Mouse (Mus musculus): ENCODE results near the gene Rmnd5a.

Rmnd5a gene

DNA sequence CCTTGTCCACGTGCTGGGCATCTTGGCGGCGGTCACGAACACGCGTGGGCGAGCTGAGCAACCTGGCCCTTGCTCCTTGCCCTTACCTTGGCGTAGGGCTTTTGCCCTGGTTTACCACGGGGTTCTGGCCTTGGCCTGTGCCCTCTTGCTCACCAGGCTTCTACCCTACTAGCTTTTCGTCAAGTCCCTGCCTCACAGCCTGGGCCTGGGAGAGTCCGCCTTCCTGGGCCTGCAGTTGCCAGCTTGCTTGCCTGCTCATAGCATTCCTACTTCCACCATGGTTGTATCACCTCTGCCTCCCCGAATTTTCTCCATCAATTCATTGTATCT is 779 bp upstream of the Rmnd5a start:
- no peak for DNase-seq (ENCODE audit: low spot score)

- DNase-seq (ENCODE audit: low spot score): no peak
These were observed 283 bp downstream of the Rmnd5a start for GRCm38 (mm10) chr6:71440217-71440491.

GRCm38 (mm10) chr6:71439506-71440216 is 776 bp downstream of the Rmnd5a start:
- peak; percentile 47 for DNase-seq (ENCODE audit: low spot score)

DNA sequence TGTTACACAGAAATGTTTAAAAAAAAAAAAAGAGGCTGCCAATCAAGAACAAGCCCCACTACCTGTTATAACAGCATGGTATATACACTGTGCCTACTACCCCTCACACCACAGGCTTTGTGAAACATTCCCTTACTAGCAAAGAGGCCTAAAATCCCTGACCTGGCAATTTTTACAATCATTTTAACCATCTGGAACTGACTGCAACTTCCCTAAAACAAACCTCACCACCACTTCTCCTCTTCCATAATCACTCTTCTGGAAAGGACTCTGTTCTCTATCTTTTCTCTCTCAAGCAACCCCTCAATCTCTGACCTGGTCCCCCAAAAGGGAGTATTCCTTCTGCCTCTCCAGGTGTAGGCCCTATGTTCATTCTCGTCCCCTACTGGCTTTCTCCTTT is 2.4 kb downstream of the Rmnd5a start:
- DNase-seq (ENCODE audit: low spot score): no peak

DNA sequence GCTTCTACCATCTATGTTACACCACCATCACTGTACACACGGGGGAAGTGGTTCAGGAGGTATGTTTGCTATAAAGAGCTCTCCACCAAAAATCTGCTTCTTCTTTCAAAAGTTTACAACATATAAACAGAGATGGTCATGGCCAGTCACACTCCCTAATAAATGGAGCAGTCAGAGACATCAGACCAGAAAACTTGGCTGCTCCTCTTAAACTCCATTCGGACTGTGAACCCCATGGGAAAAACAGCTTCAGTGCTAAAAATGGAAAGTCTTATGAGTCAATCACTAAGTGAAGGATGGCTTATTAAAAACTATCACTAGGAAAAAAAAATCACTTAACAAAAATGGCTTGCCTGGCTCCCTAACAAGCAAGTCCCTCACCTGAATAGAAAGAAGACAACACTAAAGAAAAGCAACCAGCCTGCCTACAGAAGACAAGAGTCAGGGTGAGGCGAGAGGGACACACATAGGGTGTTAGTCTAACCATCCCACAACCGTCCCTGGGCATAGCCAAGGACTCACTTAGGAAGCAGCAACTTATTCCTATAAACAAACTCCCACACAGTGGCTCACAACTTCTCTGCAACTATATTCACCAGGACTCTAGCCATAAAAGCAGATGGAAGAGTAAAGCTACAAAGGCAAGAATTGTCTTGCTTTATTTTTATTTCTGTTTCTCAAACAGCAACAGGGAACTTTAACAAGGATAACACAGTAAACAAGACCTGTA is 12.3 kb downstream of the Rmnd5a start:
- DNase-seq (ENCODE audit: low spot score): no peak

DNA sequence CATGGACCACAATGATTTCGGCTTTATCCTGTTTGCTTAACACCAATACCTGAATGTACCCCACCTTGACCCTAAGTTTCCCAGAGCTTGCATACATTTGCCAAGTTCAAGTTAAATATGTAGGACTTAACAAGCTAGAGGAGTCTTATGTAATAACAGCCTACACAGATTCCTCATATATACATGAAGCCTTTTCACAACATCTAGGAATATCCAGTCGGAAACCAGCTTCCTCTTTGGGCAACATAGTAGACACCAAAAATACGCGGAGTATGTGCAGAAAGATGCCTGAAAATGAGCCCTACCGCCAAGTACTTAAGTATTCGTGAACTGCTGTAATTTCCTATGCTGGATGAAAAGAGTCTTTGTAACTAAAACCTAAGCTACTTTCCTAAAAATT is 14.8 kb downstream of the Rmnd5a start:
- no peak for DNase-seq (ENCODE audit: low spot score)

- no peak for DNase-seq (ENCODE audit: low spot score)
These were observed 17.3 kb downstream of the Rmnd5a start for GRCm38 (mm10) chr6:71423116-71423515.

DNA sequence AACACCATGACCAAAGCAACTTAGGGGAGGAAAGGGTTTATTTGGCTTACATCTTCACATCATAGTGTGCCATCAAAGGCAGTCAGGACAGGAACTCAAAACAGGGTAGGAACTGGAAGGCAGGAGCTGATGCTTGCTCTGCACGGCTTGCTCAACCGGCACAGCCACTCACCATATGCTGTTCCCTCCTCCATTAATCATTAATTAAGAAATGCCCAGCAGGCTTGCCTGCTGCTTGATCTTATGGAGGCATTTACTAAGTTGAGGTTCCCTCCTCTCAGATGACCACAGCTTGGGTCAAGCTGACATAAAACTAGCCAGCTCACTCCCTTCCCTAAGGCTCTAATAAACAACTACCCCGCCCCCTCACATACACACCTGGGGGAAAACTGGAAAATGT is 18.3 kb downstream of the Rmnd5a start:
- DNase-seq (ENCODE audit: low spot score): no peak

GRCm38 (mm10) chr6:71420848-71421247 is 19.6 kb downstream of the Rmnd5a start:
- DNase-seq (ENCODE audit: low spot score): no peak

- DNase-seq (ENCODE audit: low spot score): peak; percentile 86
These were observed 21.6 kb downstream of the Rmnd5a start for GRCm38 (mm10) chr6:71418874-71419273.

- DNase-seq (ENCODE audit: low spot score): no peak
These were observed 25.0 kb downstream of the Rmnd5a start for GRCm38 (mm10) chr6:71415446-71415845.

GRCm38 (mm10) chr6:71414624-71415023 is 25.8 kb downstream of the Rmnd5a start:
- no peak for DNase-seq (ENCODE audit: low spot score)

- peak; percentile 54 for DNase-seq (ENCODE audit: low spot score)
These were observed 41.4 kb downstream of the Rmnd5a start for GRCm38 (mm10) chr6:71398829-71399609.

GRCm38 (mm10) chr6:71396761-71397160 is 43.7 kb downstream of the Rmnd5a start:
- DNase-seq (ENCODE audit: low spot score): no peak

DNA sequence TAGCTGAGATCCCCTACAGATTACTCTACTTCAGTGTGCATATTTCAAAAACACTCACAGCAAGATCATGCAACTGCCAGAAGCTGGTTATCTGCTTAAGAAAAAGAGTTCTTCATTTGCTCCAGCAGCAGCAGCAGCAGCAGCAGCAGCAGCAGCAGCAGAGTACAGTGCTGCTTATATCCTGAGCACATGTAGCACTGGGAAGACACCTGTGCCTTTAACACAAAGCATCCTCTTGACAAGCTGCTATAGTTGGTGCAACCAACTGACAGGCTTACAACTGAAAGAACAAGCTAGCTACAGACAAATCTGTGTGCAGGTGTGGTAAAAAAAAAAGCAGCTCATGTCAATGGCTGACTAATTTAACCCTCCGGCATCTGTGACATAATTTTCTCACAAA is 44.4 kb downstream of the Rmnd5a start:
- DNase-seq (ENCODE audit: low spot score): no peak

DNA sequence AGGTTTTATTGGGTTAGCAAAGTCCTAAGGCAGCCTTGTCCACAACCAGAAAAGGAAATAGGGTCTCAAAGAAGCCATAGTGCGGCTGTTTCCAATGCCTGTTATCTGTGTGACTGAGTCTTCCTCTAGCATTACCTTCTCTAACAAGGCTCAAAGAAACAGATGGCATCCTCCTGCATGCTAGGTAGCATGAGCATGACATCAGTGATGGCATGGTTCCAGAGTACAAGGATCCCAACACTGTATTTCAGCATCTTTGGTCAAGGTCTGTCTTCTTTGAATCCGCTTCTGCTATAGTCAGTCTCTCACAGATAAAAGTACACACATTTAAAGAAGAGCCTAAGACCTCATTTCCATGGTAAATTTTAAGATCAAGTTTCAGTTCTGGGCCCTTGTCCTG is 49.9 kb downstream of the Rmnd5a start:
- DNase-seq (ENCODE audit: low spot score): no peak

DNA sequence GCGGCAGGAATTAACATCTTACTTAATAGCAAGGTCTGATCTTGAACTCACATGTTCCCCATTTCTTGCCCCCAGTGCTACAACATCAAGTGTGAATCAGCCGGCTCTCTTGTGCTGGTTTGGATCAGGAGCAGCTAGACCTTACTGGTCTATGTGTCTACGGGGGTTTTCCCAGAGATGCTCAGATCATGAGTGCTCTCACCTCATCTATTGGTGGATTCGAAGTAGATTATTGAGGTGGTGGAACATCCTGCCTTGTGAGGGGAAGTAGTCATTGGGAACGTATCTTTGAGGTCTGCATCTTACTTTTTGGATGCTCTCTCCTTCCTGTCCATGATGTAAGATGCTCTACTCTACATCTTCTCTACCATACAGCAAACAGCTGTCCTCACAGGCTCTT is 58.8 kb downstream of the Rmnd5a start:
- no peak for DNase-seq (ENCODE audit: low spot score)

GRCm38 (mm10) chr6:71376711-71377110 is 63.7 kb downstream of the Rmnd5a start:
- DNase-seq (ENCODE audit: low spot score): no peak

- no peak for DNase-seq (ENCODE audit: low spot score)
These were observed 65.5 kb downstream of the Rmnd5a start for GRCm38 (mm10) chr6:71374921-71375320.

DNA sequence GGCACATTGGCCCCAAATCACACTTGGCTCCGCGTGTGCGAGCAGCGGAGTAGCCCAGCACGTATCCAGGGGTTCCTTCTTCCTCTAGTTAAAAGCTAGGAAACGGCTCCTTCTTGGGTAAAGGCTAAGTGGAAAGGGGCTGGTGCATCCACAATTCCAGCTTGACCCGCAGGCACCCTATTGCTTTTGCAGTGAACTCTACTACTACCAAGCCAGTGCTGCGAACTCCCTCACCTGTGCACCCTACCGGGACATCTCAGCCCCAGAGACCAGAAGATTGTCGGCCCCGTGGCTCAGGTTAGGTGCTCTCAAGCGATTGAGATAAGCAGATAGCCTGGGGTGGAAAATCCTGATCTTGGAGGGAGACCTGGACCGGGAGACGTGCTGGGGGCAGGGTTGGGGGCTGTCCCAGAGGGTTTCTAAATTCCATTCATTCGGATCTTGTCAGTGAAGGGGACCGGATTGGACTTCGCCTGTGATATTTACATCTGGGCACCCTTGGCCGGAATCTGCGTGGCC is 66.1 kb downstream of the Rmnd5a start:
- DNase-seq (ENCODE audit: low spot score): no peak

DNA sequence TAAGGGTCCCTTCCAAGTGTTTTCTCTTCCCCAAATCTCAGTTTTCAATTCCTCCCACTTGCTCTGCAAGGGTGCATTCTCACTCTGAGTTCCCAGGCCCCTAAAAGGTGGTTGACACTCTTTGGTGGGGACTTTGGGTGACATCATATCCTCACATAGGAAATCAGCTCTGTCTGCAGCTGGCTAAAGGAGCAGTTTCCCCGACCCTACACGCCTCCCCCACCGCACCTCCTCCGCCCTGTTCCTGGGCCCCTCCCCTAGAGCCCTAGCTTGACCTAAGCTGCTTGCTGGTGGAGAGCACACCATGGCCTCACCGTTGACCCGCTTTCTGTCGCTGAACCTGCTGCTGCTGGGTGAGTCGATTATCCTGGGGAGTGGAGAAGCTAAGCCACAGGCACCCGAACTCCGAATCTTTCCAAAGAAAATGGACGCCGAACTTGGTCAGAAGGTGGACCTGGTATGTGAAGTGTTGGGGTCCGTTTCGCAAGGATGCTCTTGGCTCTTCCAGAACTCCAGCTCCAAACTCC is 67.1 kb downstream of the Rmnd5a start, which contains the start of gene Cd8a:
TSS of gene Cd8a (plus strand) at position 179 of the 527 bp plus-strand sequence.
- DNase-seq (ENCODE audit: low spot score): no peak

GRCm38 (mm10) chr6:71372041-71372720 is 68.3 kb downstream of the Rmnd5a start:
- DNase-seq (ENCODE audit: low spot score): no peak

Data from MN1 (cell line).